Mouse (Mus musculus) CH12.LX (cell line): Measurements from ENCODE around the gene Ifit2. TPM values are rescaled to one million over a fixed set of nuclear protein-coding genes. Genes with fewer than 3 reads are reported as not detected.
A peak's percentile ranks its signal among the peaks of the same experiment; 100 is the strongest.

Experiments used
- DNase-seq: peaks from one replicate; pipeline ENCODE4 v3.0.0-alpha.2; 2013; ENCODE audit errors: extremely low read depth
- H3K27ac ChIP-seq: 2 replicates; pipeline ENCODE4 v1.5.1; 2012; ENCODE audit warnings: low read depth, mild to moderate bottlenecking, control low read depth, moderate library complexity; ENCODE audit not compliant: insufficient read depth
- H3K27me3 ChIP-seq: replicated peaks from 2 replicates; pipeline ENCODE3; 2012; ENCODE audit warnings: inconsistent platforms
- H3K36me3 ChIP-seq, 2 experiments: replicated peaks in 1 of 2; 2 replicates each; pipeline versions ENCODE3 to v1.6.1; 2012; ENCODE audit warnings: inconsistent platforms in 1 of 2, low read length in 1 of 2, mild to moderate bottlenecking in 1 of 2, mixed read lengths in 1 of 2, moderate library complexity in 1 of 2; ENCODE audit not compliant: control insufficient read depth in 1 of 2, insufficient read depth in 1 of 2
- H3K4me1 ChIP-seq, 2 experiments: 2 replicates each; pipeline ENCODE4 v1.6.1; 2012; ENCODE audit warnings: inconsistent platforms in 1 of 2, moderate library complexity in 1 of 2; ENCODE audit not compliant: insufficient read depth in 2 of 2, control insufficient read depth in 1 of 2
- H3K4me2 ChIP-seq: 2 replicates; pipeline ENCODE4 v1.6.1; 2012; ENCODE audit warnings: low read depth, mild to moderate bottlenecking, control low read depth; ENCODE audit not compliant: poor library complexity, insufficient read depth, severe bottlenecking
- H3K4me3 ChIP-seq, 3 experiments: fragments of 150-350 bp in 1 of 3; sonication (generic) in 1 of 3; replicated peaks in 1 of 3; 2 replicates each; pipeline versions ENCODE3 to v1.5.1; 2011 to 2012; ENCODE audit warnings: low read depth in 2 of 3, low read length in 2 of 3, mild to moderate bottlenecking in 2 of 3, moderate library complexity in 2 of 3, control low read depth in 1 of 3, improper control_type of control experiment in 1 of 3, inconsistent platforms in 1 of 3, mixed read lengths in 1 of 3; ENCODE audit not compliant: poor library complexity in 1 of 3
- H3K79me2 ChIP-seq: replicated peaks from 2 replicates; pipeline ENCODE4 v1.6.1; 2012; ENCODE audit warnings: mild to moderate bottlenecking, moderate library complexity; ENCODE audit not compliant: control insufficient read depth, poor library complexity, insufficient read depth, severe bottlenecking; ENCODE audit errors: extremely low read depth
- H3K9ac ChIP-seq: 2 replicates; pipeline ENCODE4 v1.6.1; 2012; ENCODE audit warnings: low read depth, mild to moderate bottlenecking, control low read depth, moderate library complexity; ENCODE audit not compliant: insufficient read depth
- H3K9me3 ChIP-seq: replicated peaks from 2 replicates; pipeline ENCODE3; 2012; ENCODE audit warnings: low read length, inconsistent platforms, mixed read lengths
- BHLHE40 ChIP-seq: IDR thresholded peaks from 2 replicates; pipeline ENCODE4 v1.6.1; 2011; ENCODE audit warnings: mild to moderate bottlenecking, low read depth, low read length, improper control_type of control experiment
- CHD1 ChIP-seq: IDR thresholded peaks from 2 replicates; pipeline ENCODE4 v1.6.1; 2012; ENCODE audit warnings: low read depth, low read length, improper control_type of control experiment, inconsistent platforms
- MEF2A ChIP-seq: IDR thresholded peaks from 2 replicates; pipeline ENCODE4 v1.6.1; 2014; ENCODE audit warnings: low read depth, mild to moderate bottlenecking, inconsistent platforms, low read length, improper control_type of control experiment, borderline replicate concordance
- NRF1 ChIP-seq: IDR thresholded peaks from 2 replicates; pipeline ENCODE4 v1.6.1; 2014; ENCODE audit warnings: low read depth, mild to moderate bottlenecking, inconsistent platforms, low read length, improper control_type of control experiment, moderate library complexity
- PAX5 ChIP-seq: IDR thresholded peaks from 2 replicates; pipeline ENCODE4 v1.6.1; 2012; ENCODE audit warnings: low read length, inconsistent platforms, mixed read lengths
- TBP ChIP-seq: conservative IDR thresholded peaks from 2 replicates; pipeline ENCODE4 v1.6.1; 2011; ENCODE audit warnings: low read depth, low read length, improper control_type of control experiment
- TCF12 ChIP-seq: IDR thresholded peaks from 2 replicates; pipeline ENCODE4 v1.6.1; 2014; ENCODE audit warnings: low read depth, mild to moderate bottlenecking, inconsistent platforms, low read length, improper control_type of control experiment
- ZC3H11A ChIP-seq: IDR thresholded peaks from 2 replicates; pipeline ENCODE4 v1.6.1; 2012; ENCODE audit warnings: low read depth, mild to moderate bottlenecking, inconsistent platforms, low read length, improper control_type of control experiment
- dilution Hi-C: fragments of 300-500 bp; cut with MboI; formaldehyde crosslinking; loops from 2 replicates; pipeline ENCODE4 v1.14.3; 2020; ENCODE audit warnings: low sequenced_read_pairs; ENCODE audit not compliant: extremely low pct_unique_long_range_greater_than_20kb, extremely low pct_ligation_motif_present
- in situ Hi-C: fragments of 300-500 bp; cut with MboI; formaldehyde crosslinking; loops from 3 replicates; pipeline ENCODE4 v1.14.3; 2019; ENCODE audit warnings: low sequenced_read_pairs, low pct_ligation_motif_present, low pct_unique_long_range_greater_than_20kb, mixed read lengths
- polyA plus RNA-seq: library from polyadenylated mRNA; unstranded; fragments of >175 nt; gene quantifications from 2 replicates; pipeline ENCODE4 v1.2.1, GENCODE M21; 2012; ENCODE audit warnings: low read depth; ENCODE audit not compliant: insufficient read length
- total RNA-seq, 2 experiments: library from RNA; depleted of rRNA; stranded (reverse); fragments of 300-350 nt in 1 of 2; fragments of >200 nt in 1 of 2; gene quantifications; 2 replicates each; pipeline ENCODE4 v1.2.3; 2012 to 2014

The Ifit2 gene
- total and polyA plus RNA-seq, 3 experiments, result 0.72 to 8.8 (median 5.7) TPM

- Histone ChIP-seq H3K36me3 (peaks cover 8 to 57% of the 10 kb centered on the region in 2 experiments), H3K4me2 (no peak overlapping the region), H3K4me1 (peaks cover 7 to 46% of the 10 kb centered on the region in 2 experiments; a peak in 3 of 4 replicates), H3K79me2 (no peaks in the 10 kb centered on the region), H3K27ac (no peak overlapping the region), H3K9ac (no peak overlapping the region), H3K9me3 (no peaks in the 10 kb centered on the region), H3K4me3 (no peak overlapping the region), H3K27me3 (no peaks in the 10 kb centered on the region)
- in situ Hi-C loops, result no loop called here
- no peak for DNase-seq
- dilution Hi-C loops, result no loop called here
- TF ChIP-seq PAX5, result no peak
- no peak for TF ChIP-seq MEF2A
- TF ChIP-seq NRF1, result no peak
- TF ChIP-seq ZC3H11A, result no peak
- no peak for TF ChIP-seq BHLHE40
Measured at GRCm38 (mm10) chr19:34511528-34511927, 39.0 kb upstream of the Ifit2 start.

- peaks cover 0 to 58% of the 10 kb centered on the region in 2 experiments for H3K36me3 ChIP-seq
- H3K9me3 ChIP-seq, result no peaks in the 10 kb centered on the region
- in situ Hi-C loops (no loop called here), dilution Hi-C loops (no loop called here)
- no peaks in the 10 kb centered on the region for H3K27me3 ChIP-seq
- H3K79me2 ChIP-seq, result no peaks in the 10 kb centered on the region
- no peak overlapping the region for H3K4me3 ChIP-seq
- peak; percentile 36 for DNase-seq
- H3K4me1 ChIP-seq, result peaks cover 5 to 41% of the 10 kb centered on the region in 2 experiments; a peak in 3 of 4 replicates
- TF ChIP-seq CHD1 (no peak), TBP (no peak), NRF1 (no peak)
- H3K9ac ChIP-seq, result no peak overlapping the region
- H3K27ac ChIP-seq, result no peak overlapping the region
- H3K4me2 ChIP-seq, result no peak overlapping the region
Measured at GRCm38 (mm10) chr19:34515681-34516080, 34.8 kb upstream of the Ifit2 start.

GRCm38 (mm10) chr19:34516346-34516745 lies 34.1 kb upstream of the Ifit2 start:
- in situ Hi-C loops, result no loop called here
- dilution Hi-C loops, result no loop called here
- Histone ChIP-seq H3K79me2 (no peaks in the 10 kb centered on the region), H3K4me3 (no peak overlapping the region), H3K9me3 (no peaks in the 10 kb centered on the region), H3K36me3 (peaks cover 0 to 58% of the 10 kb centered on the region in 2 experiments), H3K27me3 (no peaks in the 10 kb centered on the region), H3K4me1 (peaks cover 7 to 41% of the 10 kb centered on the region in 2 experiments)
- DNase-seq, result no peak
- TF ChIP-seq TCF12 (no peak), TBP (no peak)
- TF ChIP-seq, all 38 proteins: peak for 0
- no peak overlapping the region for H3K9ac ChIP-seq
- H3K27ac ChIP-seq, result no peak overlapping the region
- no peak overlapping the region for H3K4me2 ChIP-seq
